Mouse (Mus musculus) midbrain, embryonic 11.5 days (tissue): ENCODE results near the gene Gm884. TPM values are rescaled to one million over a fixed set of nuclear protein-coding genes. Genes with fewer than 3 reads are reported as not detected.
A peak's percentile ranks its signal among the peaks of the same experiment; 100 is the strongest.

ENCODE experiments used
- ATAC-seq: fragments of 200-750 bp; cut with Nextera tagmentation; 2 replicates; pipeline ENCODE4 v1.8.0; 2017; ENCODE audit warnings: moderate TSS enrichment, moderate library complexity; ENCODE audit not compliant: low FRiP score
- DNase-seq: peaks from one replicate; pipeline ENCODE4 v3.0.0; 2015; ENCODE audit warnings: low spot score; ENCODE audit errors: missing footprints
- H3K27ac ChIP-seq: fragments of 300-500 bp; sonication (generic); 2 replicates; pipeline ENCODE4 v1.5.1; 2014; ENCODE audit warnings: low read depth, low read length
- H3K27me3 ChIP-seq: fragments of 300-500 bp; sonication (generic); 2 replicates; pipeline ENCODE4 v1.6.1; 2014; ENCODE audit warnings: mild to moderate bottlenecking, low read length, moderate library complexity, mixed read lengths; ENCODE audit not compliant: control insufficient read depth, insufficient read depth
- H3K36me3 ChIP-seq: fragments of 300-500 bp; sonication (generic); 2 replicates; pipeline ENCODE4 v1.6.1; 2014; ENCODE audit warnings: mild to moderate bottlenecking, low read length, moderate library complexity, mixed read lengths; ENCODE audit not compliant: control insufficient read depth, insufficient read depth
- H3K4me1 ChIP-seq: fragments of 300-500 bp; sonication (generic); 2 replicates; pipeline ENCODE4 v1.6.1; 2014; ENCODE audit warnings: low read length; ENCODE audit not compliant: control insufficient read depth, insufficient read depth
- H3K4me2 ChIP-seq: fragments of 300-500 bp; sonication (generic); 2 replicates; pipeline ENCODE4 v1.6.1; 2014; ENCODE audit warnings: mild to moderate bottlenecking, moderate library complexity
- H3K4me3 ChIP-seq: fragments of 300-500 bp; sonication (generic); 2 replicates; pipeline ENCODE4 v1.5.1; 2014; ENCODE audit warnings: low read depth, low read length
- H3K9ac ChIP-seq: fragments of 300-500 bp; sonication (generic); 2 replicates; pipeline ENCODE4 v1.6.1; 2014; ENCODE audit warnings: low read length
- H3K9me3 ChIP-seq: fragments of 300-500 bp; sonication (generic); 2 replicates; pipeline ENCODE4 v1.6.1; 2016; ENCODE audit warnings: low read length; ENCODE audit not compliant: control insufficient read depth
- WGBS: fragments of 180-500 bp; shearing (Covaris S2); extraction: QIAGEN DNeasy Blood & Tissue Kit; methylation state at CpG from one replicate; pipeline ENCODE4 v1.1.7; 2014; 5-methylcytosine and 5-hydroxymethylcytosine counted together
- polyA plus RNA-seq: library from polyadenylated mRNA; unstranded; fragments of >200 nt; fragmentation: Nextera tagmentation; extraction: Ambion mirVana; gene quantifications from 2 replicates; pipeline ENCODE4 v1.2.1, GENCODE M21; 2014

Gm884 gene
- polyA plus RNA-seq, 1 experiment from 2014 or later = not detected

GRCm38 (mm10) chr11:103653359-103653965 lies 32.5 kb upstream of the Gm884 start:
- Histone ChIP-seq H3K4me2 (no peak overlapping the region), H3K27ac (no peak overlapping the region), H3K36me3 (no peaks in the 10 kb centered on the region), H3K4me3 (no peak overlapping the region), H3K9me3 (no peaks in the 10 kb centered on the region), H3K9ac (no peak overlapping the region), H3K27me3 (peaks cover 34% of the 10 kb centered on the region), H3K4me1 (peaks cover 5% of the 10 kb centered on the region)
- 74% methylated on average over 10 of the region's 10 CpGs for WGBS
- DNase-seq (peak; percentile 77), ATAC-seq (no peak)

- no peak for ATAC-seq
- no peaks in the 10 kb centered on the region for H3K9me3 ChIP-seq
- WGBS = 80% methylated on average over 6 of the region's 6 CpGs
Observed at GRCm38 (mm10) chr11:103651426-103651825, 30.5 kb upstream of the Gm884 start.

DNA sequence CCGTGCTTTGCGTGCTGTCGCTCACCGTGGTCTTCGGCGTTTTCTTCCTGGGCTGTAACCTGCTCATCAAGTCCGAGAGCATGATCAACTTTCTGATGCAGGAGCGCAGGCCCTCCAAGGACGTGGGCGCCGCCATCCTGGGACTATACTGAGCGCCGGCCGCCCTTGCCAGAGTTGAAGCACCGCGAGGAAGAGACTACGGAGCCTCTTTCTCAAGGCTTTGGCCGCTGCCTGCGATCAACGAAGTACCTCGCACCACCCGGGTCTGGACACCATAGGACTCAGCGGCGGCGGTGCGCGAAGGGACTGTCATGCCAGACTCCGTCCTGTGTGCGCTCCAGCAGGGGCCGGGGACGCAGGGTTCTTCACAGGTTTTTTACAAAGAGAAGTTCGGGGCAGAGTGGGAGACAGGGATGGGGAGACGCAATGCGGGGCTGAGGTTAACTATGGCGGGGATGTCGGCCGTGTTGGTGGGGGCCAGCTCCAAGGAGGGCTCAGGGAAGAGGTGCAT lies 29.1 kb upstream of the Gm884 start:
- H3K4me1 ChIP-seq = peaks cover 5% of the 10 kb centered on the region
- 1% methylated on average over 37 of the region's 37 CpGs for WGBS
- DNase-seq = peak; percentile 88
- H3K4me2 ChIP-seq = peak overlapping the region; percentile 44
- H3K36me3 ChIP-seq = no peaks in the 10 kb centered on the region
- no peak overlapping the region for H3K9ac ChIP-seq
- peaks cover 44% of the 10 kb centered on the region for H3K27me3 ChIP-seq
- no peaks in the 10 kb centered on the region for H3K9me3 ChIP-seq
- peak overlapping the region; percentile 28 for H3K4me3 ChIP-seq
- no peak for ATAC-seq
- no peak overlapping the region for H3K27ac ChIP-seq

More at GRCm38 (mm10) chr11:103651426-103651825, 30.5 kb upstream of the Gm884 start:
- peaks cover 44% of the 10 kb centered on the region for H3K27me3 ChIP-seq
- H3K9ac ChIP-seq = no peak overlapping the region
- no peak overlapping the region for H3K4me2 ChIP-seq
- no peak overlapping the region for H3K27ac ChIP-seq
- H3K4me1 ChIP-seq = peaks cover 5% of the 10 kb centered on the region
- peak; percentile 64 for DNase-seq
- H3K36me3 ChIP-seq = no peaks in the 10 kb centered on the region
- H3K4me3 ChIP-seq = no peak overlapping the region

DNA sequence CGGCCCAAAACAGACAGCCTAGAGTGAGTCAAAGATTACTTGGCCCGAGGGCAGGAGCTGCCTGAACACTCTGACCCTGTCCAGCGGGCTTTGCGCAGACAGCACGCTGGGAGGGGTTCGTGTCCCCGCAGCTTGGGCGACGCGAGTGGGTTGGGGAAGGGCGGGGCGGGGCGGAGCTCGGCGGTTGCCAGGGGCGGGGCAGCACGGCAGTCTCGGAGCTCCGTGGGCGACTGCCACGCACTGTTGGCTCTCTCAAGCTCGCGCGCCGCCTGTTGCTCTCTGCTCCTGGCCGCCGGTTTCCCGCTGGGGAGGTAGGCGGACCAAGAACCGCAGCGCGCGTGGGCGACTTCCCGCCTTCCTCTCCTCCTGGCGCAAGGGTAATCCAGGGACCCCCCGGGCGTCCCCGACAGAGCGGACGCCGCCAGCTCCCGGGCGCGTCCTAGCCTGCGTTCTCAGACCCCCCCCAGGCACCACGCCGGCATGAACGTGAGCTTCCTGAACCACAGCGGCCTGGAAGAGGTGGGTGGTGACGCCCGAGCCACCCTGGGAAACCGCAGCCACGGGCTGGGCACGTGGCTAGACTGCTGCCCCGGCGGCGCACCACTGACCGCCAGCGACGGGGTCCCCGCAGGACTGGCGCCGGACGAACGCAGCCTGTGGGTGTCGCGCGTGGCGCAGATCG lies 28.5 kb upstream of the Gm884 start, which contains the start of gene Rprml:
Gene Rprml (plus strand): TSS at position 270 of the 682 bp plus-strand sequence.
- Histone ChIP-seq H3K4me2 (peak within 1 kb of the TSS; percentile 44), H3K4me3 (peak within 1 kb of the TSS; percentile 28), H3K9ac (no peak within 1 kb of the TSS), H3K27ac (no peak within 1 kb of the TSS), H3K9me3 (no peaks in the 10 kb centered on the region), H3K27me3 (peaks cover 44% of the 10 kb centered on the region), H3K4me1 (peaks cover 5% of the 10 kb centered on the region), H3K36me3 (no peaks in the 10 kb centered on the region)
- under 1% methylated on average over 58 of the region's 71 CpGs for WGBS
- ATAC-seq = no peak
- DNase-seq = peak; percentile 87

- no peak overlapping the region for H3K4me2 ChIP-seq
- peaks cover 5% of the 10 kb centered on the region for H3K4me1 ChIP-seq
- H3K27ac ChIP-seq = no peak overlapping the region
- ATAC-seq (no peak), DNase-seq (peak; percentile 67)
- H3K9me3 ChIP-seq = no peaks in the 10 kb centered on the region
- no peaks in the 10 kb centered on the region for H3K36me3 ChIP-seq
- 25% methylated on average over 7 of the region's 7 CpGs for WGBS
- no peak overlapping the region for H3K4me3 ChIP-seq
- H3K9ac ChIP-seq = no peak overlapping the region
- peaks cover 44% of the 10 kb centered on the region for H3K27me3 ChIP-seq
Observed at GRCm38 (mm10) chr11:103648656-103649055, 27.7 kb upstream of the Gm884 start.

GRCm38 (mm10) chr11:103647921-103648620 lies 27.1 kb upstream of the Gm884 start:
- Histone ChIP-seq H3K9me3 (no peaks in the 10 kb centered on the region), H3K9ac (no peak overlapping the region), H3K36me3 (no peaks in the 10 kb centered on the region), H3K27ac (no peak overlapping the region), H3K27me3 (peaks cover 44% of the 10 kb centered on the region), H3K4me3 (no peak overlapping the region), H3K4me2 (no peak overlapping the region), H3K4me1 (peaks cover 5% of the 10 kb centered on the region)
- no peak for ATAC-seq
- peak; percentile 81 for DNase-seq
- 8% methylated on average over 11 of the region's 11 CpGs for WGBS

DNA sequence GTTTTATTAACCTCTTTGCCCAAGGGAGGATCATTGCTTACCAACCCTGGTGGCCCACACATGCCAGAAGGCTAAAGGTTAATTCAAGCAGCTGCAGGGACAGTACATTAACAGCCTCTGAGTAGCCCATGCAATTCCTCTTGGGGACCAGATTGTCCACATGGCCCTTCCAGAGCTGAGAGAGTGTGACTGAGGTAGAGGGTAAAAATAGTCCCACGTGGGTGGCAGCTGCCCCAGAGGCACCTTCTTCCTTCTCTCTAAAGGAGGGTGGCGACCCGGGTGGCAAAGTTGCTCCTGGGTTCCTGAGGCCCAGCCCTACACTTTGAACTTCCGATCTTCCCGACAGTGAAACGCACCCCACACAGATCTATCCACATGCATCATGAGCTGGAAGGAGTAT lies 25.4 kb upstream of the Gm884 start:
- Histone ChIP-seq H3K4me1 (peaks cover 5% of the 10 kb centered on the region), H3K36me3 (no peaks in the 10 kb centered on the region), H3K27ac (no peak overlapping the region), H3K4me3 (no peak overlapping the region), H3K9me3 (no peaks in the 10 kb centered on the region), H3K4me2 (no peak overlapping the region), H3K9ac (no peak overlapping the region), H3K27me3 (peaks cover 38% of the 10 kb centered on the region)
- WGBS = 82% methylated on average over 6 of the region's 6 CpGs
- no peak for ATAC-seq
- DNase-seq = peak; percentile 35

- Histone ChIP-seq H3K27me3 (peaks cover 33% of the 10 kb centered on the region), H3K4me3 (no peak overlapping the region), H3K4me1 (peaks cover 5% of the 10 kb centered on the region), H3K9me3 (no peaks in the 10 kb centered on the region), H3K27ac (no peak overlapping the region), H3K36me3 (no peaks in the 10 kb centered on the region), H3K9ac (no peak overlapping the region), H3K4me2 (no peak overlapping the region)
- ATAC-seq (no peak), DNase-seq (peak; percentile 28)
- 86% methylated on average over 8 of the region's 8 CpGs for WGBS
Observed at GRCm38 (mm10) chr11:103645731-103646130, 24.8 kb upstream of the Gm884 start.

GRCm38 (mm10) chr11:103643211-103643610 lies 22.3 kb upstream of the Gm884 start:
- Histone ChIP-seq H3K9me3 (no peaks in the 10 kb centered on the region), H3K9ac (no peak overlapping the region), H3K4me3 (no peak overlapping the region), H3K4me2 (no peak overlapping the region), H3K36me3 (no peaks in the 10 kb centered on the region), H3K27me3 (peaks cover 7% of the 10 kb centered on the region; the same call in 1 of the 2 replicates), H3K4me1 (no peaks in the 10 kb centered on the region), H3K27ac (no peak overlapping the region)
- ATAC-seq = no peak
- peak; percentile 69 for DNase-seq
- 83% methylated on average over 9 of the region's 9 CpGs for WGBS
